Mouse (Mus musculus) activated CD4-positive, CD25-positive, alpha-beta regulatory T cell, adult 4 months (primary cell): ENCODE data around the gene Pik3cb. TPM values are rescaled to one million over a fixed set of nuclear protein-coding genes. Genes with fewer than 3 reads are reported as not detected.
A peak's percentile ranks its signal among the peaks of the same experiment; 100 is the strongest.

Source experiments
- ATAC-seq: one replicate; pipeline ENCODE4 v1.8.0; 2017
- polyA plus RNA-seq, 2 experiments: library from polyadenylated mRNA; unstranded; fragments of 100-300 nt; shearing (Covaris generic); gene quantifications; one replicate each; pipeline ENCODE4 v1.2.1; 2017

The Pik3cb gene
- polyA plus RNA-seq = 1 to 10 TPM in 1 of 2 experiments, under 1 TPM in 1; 0.41 to 1.0 TPM

GRCm38 (mm10) chr9:99140063-99140882 lies at the start of gene Pik3cb:
Gene Pik3cb, minus strand, starts transcription at chr9:99140621.
- peak; percentile 82 for ATAC-seq

GRCm38 (mm10) chr9:99183043-99183670 lies 42.7 kb upstream of the Pik3cb start:
- no peak for ATAC-seq

GRCm38 (mm10) chr9:99182121-99182520 lies 41.7 kb upstream of the Pik3cb start:
- ATAC-seq = no peak

- no peak for ATAC-seq
Observed at GRCm38 (mm10) chr9:99180272-99180671, 39.9 kb upstream of the Pik3cb start.

GRCm38 (mm10) chr9:99178736-99179135 lies 38.3 kb upstream of the Pik3cb start:
- no peak for ATAC-seq

GRCm38 (mm10) chr9:99175774-99176173 lies 35.4 kb upstream of the Pik3cb start:
- no peak for ATAC-seq

GRCm38 (mm10) chr9:99172811-99173210 lies 32.4 kb upstream of the Pik3cb start:
- no peak for ATAC-seq

GRCm38 (mm10) chr9:99171186-99171585 lies 30.8 kb upstream of the Pik3cb start:
- ATAC-seq = no peak

- ATAC-seq = no peak
Observed at GRCm38 (mm10) chr9:99169029-99169428, 28.6 kb upstream of the Pik3cb start.

GRCm38 (mm10) chr9:99166946-99167345 lies 26.5 kb upstream of the Pik3cb start:
- ATAC-seq = no peak

- no peak for ATAC-seq
Observed at GRCm38 (mm10) chr9:99165956-99166355, 25.5 kb upstream of the Pik3cb start.

- no peak for ATAC-seq
Observed at GRCm38 (mm10) chr9:99164664-99165226, 24.3 kb upstream of the Pik3cb start.

GRCm38 (mm10) chr9:99164148-99164503 lies 23.7 kb upstream of the Pik3cb start:
- ATAC-seq = no peak

- ATAC-seq = no peak
Observed at GRCm38 (mm10) chr9:99163420-99164147, 23.2 kb upstream of the Pik3cb start.

GRCm38 (mm10) chr9:99162839-99163238 lies 22.4 kb upstream of the Pik3cb start:
- ATAC-seq = no peak

- no peak for ATAC-seq
Observed at GRCm38 (mm10) chr9:99160780-99161179, 20.4 kb upstream of the Pik3cb start.

GRCm38 (mm10) chr9:99159932-99160331 lies 19.5 kb upstream of the Pik3cb start:
- no peak for ATAC-seq

- ATAC-seq = no peak
Observed at GRCm38 (mm10) chr9:99158708-99159107, 18.3 kb upstream of the Pik3cb start.

GRCm38 (mm10) chr9:99158203-99158632 lies 17.8 kb upstream of the Pik3cb start:
- ATAC-seq = no peak

GRCm38 (mm10) chr9:99153655-99154054 lies 13.2 kb upstream of the Pik3cb start:
- ATAC-seq = no peak

GRCm38 (mm10) chr9:99152699-99153490 lies 12.5 kb upstream of the Pik3cb start:
- no peak for ATAC-seq
